Mouse (Mus musculus) macrophage (primary cell): ENCODE measurements around the gene Zfp991. TPM values are rescaled to one million over a fixed set of nuclear protein-coding genes. Genes with fewer than 3 reads are reported as not detected.
"Not testable (repeated sequence)": the region's sequence is repeated elsewhere in the genome, so short reads cannot be mapped to it uniquely, and the experiment has no call there.

Experiments
- H3K27ac ChIP-seq: fragments of 350-480 bp; formaldehyde crosslinking; 2 replicates; pipeline ENCODE4 v1.9.0; 2021
- H3K36me3 ChIP-seq: fragments of 350-480 bp; formaldehyde crosslinking; 2 replicates; pipeline ENCODE4 v1.9.0; 2021; ENCODE audit errors: inconsistent target
- H3K4me3 ChIP-seq: fragments of 350-480 bp; formaldehyde crosslinking; 2 replicates; pipeline ENCODE4 v1.9.0; 2021; ENCODE audit errors: inconsistent target
- H3K79me2 ChIP-seq: fragments of 350-480 bp; formaldehyde crosslinking; 2 replicates; pipeline ENCODE4 v1.9.0; 2021; ENCODE audit errors: inconsistent target
- whole genome bisulfite sequencing: methylation state at CpG from one replicate; pipeline ENCODE4 v1.1.7; 2026; ENCODE audit warnings: inconsistent platforms; ENCODE audit not compliant: missing documents; 5-methylcytosine and 5-hydroxymethylcytosine counted together
- polyA plus RNA-seq: library from polyadenylated mRNA; stranded (reverse); fragments of 250-400 nt; gene quantifications from 3 replicates; pipeline ENCODE4 v1.2.4, GENCODE M21; 2018; ENCODE audit warnings: inconsistent platforms

Gene Zfp991
- polyA plus RNA-seq, 1 experiment from 2014 or later = 187 TPM

GRCm38 (mm10) chr4:147141757-147142156 is 9.9 kb downstream of the Zfp991 start:
- 61% methylated on average over 2 of the region's 4 CpGs for WGBS
- not testable (repeated sequence) for H3K4me3 ChIP-seq, H3K27ac ChIP-seq, H3K79me2 ChIP-seq, H3K36me3 ChIP-seq

- H3K27ac ChIP-seq, H3K79me2 ChIP-seq, H3K36me3 ChIP-seq, H3K4me3 ChIP-seq: not testable (repeated sequence)
- no CpG with 5 or more reads among the region's 2 CpGs for WGBS
Measured at GRCm38 (mm10) chr4:147165282-147165681, 33.4 kb downstream of the Zfp991 start.

GRCm38 (mm10) chr4:147170547-147170946 is 38.7 kb downstream of the Zfp991 start:
- H3K4me3 ChIP-seq, H3K27ac ChIP-seq, H3K79me2 ChIP-seq, H3K36me3 ChIP-seq: not testable (repeated sequence)
- no CpG with 5 or more reads among the region's 2 CpGs for WGBS

GRCm38 (mm10) chr4:147171557-147171956 is 39.7 kb downstream of the Zfp991 start:
- not testable (repeated sequence) for H3K79me2 ChIP-seq, H3K27ac ChIP-seq, H3K4me3 ChIP-seq, H3K36me3 ChIP-seq
- no CpG with 5 or more reads among the region's 4 CpGs for WGBS

- not testable (repeated sequence) for H3K79me2 ChIP-seq, H3K4me3 ChIP-seq, H3K27ac ChIP-seq, H3K36me3 ChIP-seq
- 86% methylated on average over 5 of the region's 12 CpGs for WGBS
Measured at GRCm38 (mm10) chr4:147176279-147176880, 44.5 kb downstream of the Zfp991 start.

GRCm38 (mm10) chr4:147181141-147181685 is 49.4 kb downstream of the Zfp991 start:
- H3K79me2 ChIP-seq, H3K4me3 ChIP-seq, H3K27ac ChIP-seq, H3K36me3 ChIP-seq: not testable (repeated sequence)
- 100% methylated on average over 2 of the region's 8 CpGs for WGBS

GRCm38 (mm10) chr4:147181969-147182705 is 50.3 kb downstream of the Zfp991 start:
- no CpG with 5 or more reads among the region's 13 CpGs for WGBS
- not testable (repeated sequence) for H3K27ac ChIP-seq

GRCm38 (mm10) chr4:147186824-147187223 is 55.0 kb downstream of the Zfp991 start:
- H3K36me3 ChIP-seq, H3K27ac ChIP-seq, H3K79me2 ChIP-seq, H3K4me3 ChIP-seq: not testable (repeated sequence)
- no CpG with 5 or more reads among the region's 1 CpGs for WGBS

More at GRCm38 (mm10) chr4:147181969-147182705, 50.3 kb downstream of the Zfp991 start:
- H3K4me3 ChIP-seq, H3K36me3 ChIP-seq, H3K79me2 ChIP-seq: not testable (repeated sequence)

GRCm38 (mm10) chr4:147187283-147187965 is 55.6 kb downstream of the Zfp991 start:
- not testable (repeated sequence) for H3K27ac ChIP-seq, H3K4me3 ChIP-seq, H3K79me2 ChIP-seq, H3K36me3 ChIP-seq
- 77% methylated on average over 57 of the region's 71 CpGs for WGBS

- not testable (repeated sequence) for H3K36me3 ChIP-seq, H3K27ac ChIP-seq, H3K4me3 ChIP-seq, H3K79me2 ChIP-seq
- no CpG with 5 or more reads among the region's 9 CpGs for WGBS
Measured at GRCm38 (mm10) chr4:147195186-147195585, 63.3 kb downstream of the Zfp991 start.

- not testable (repeated sequence) for H3K79me2 ChIP-seq, H3K4me3 ChIP-seq, H3K36me3 ChIP-seq, H3K27ac ChIP-seq
- WGBS = 90% methylated on average over 2 of the region's 2 CpGs
Measured at GRCm38 (mm10) chr4:147197210-147197609, 65.4 kb downstream of the Zfp991 start.

- H3K4me3 ChIP-seq, H3K36me3 ChIP-seq, H3K27ac ChIP-seq, H3K79me2 ChIP-seq: not testable (repeated sequence)
- 100% methylated on average over 1 of the region's 6 CpGs for WGBS
Measured at GRCm38 (mm10) chr4:147199055-147199750, 67.4 kb downstream of the Zfp991 start.

- not testable (repeated sequence) for H3K79me2 ChIP-seq, H3K4me3 ChIP-seq, H3K27ac ChIP-seq, H3K36me3 ChIP-seq
- WGBS = 44% methylated on average over 2 of the region's 16 CpGs
Measured at GRCm38 (mm10) chr4:147201920-147202660, 70.3 kb downstream of the Zfp991 start.
